Mouse (Mus musculus): ENCODE results near the gene Upk2. TPM values are rescaled to one million over a fixed set of nuclear protein-coding genes. Genes with fewer than 3 reads are reported as not detected.
"Not testable (repeated sequence)": the region's sequence is repeated elsewhere in the genome, so short reads cannot be mapped to it uniquely, and the experiment has no call there.

Upk2 gene
- polyA plus RNA-seq, 2 experiments = 0.40 to 0.91 TPM

GRCm38 (mm10) chr9:44457035-44457742 lies 2.4 kb upstream of the Upk2 start:
- 9% methylated on average over 11 of the region's 11 CpGs for WGBS
- ATAC-seq (ENCODE audit: low FRiP score, low read depth) = peak; percentile 70
- TF ChIP-seq POLR2A (IDR thresholded peaks at IDR 0.05; ENCODE audit: borderline replicate concordance, extremely low read depth, insufficient read depth, insufficient read length) = no peak

GRCm38 (mm10) chr9:44454132-44454890 lies 465 bp downstream of the Upk2 start:
- ATAC-seq (ENCODE audit: low FRiP score, low read depth) = peak; percentile 82; the same call in 1 of the 2 replicates
- no peak overlapping the region for H3K9ac ChIP-seq (ENCODE audit: low read depth, low read length, severe bottlenecking)
- H3K36me3 ChIP-seq (ENCODE audit: control insufficient read depth, insufficient read depth, low read length) = no peaks in the 10 kb centered on the region
- no peaks in the 10 kb centered on the region for H3K27me3 ChIP-seq (ENCODE audit: control insufficient read depth, insufficient read depth, low read length)
- H3K4me1 ChIP-seq (ENCODE audit: control insufficient read depth, insufficient read depth, low read length) = no peaks in the 10 kb centered on the region
- DNase-seq (ENCODE audit: low spot score) = peak; percentile 68
- TF ChIP-seq POLR2A (IDR thresholded peaks at IDR 0.05; ENCODE audit: borderline replicate concordance, extremely low read depth, insufficient read depth, insufficient read length) = no peak
- H3K4me3 ChIP-seq (replicated peaks; ENCODE audit: low read length) = no peak overlapping the region
- H3K27ac ChIP-seq (replicated peaks; ENCODE audit: low read depth, low read length) = no peak overlapping the region
- no peaks in the 10 kb centered on the region for H3K9me3 ChIP-seq (ENCODE audit: control insufficient read depth, low read length)
- no peak overlapping the region for H3K4me2 ChIP-seq (replicated peaks; ENCODE audit: low read depth, low read length, severe bottlenecking)
- 7% methylated on average over 14 of the region's 14 CpGs for WGBS

More at GRCm38 (mm10) chr9:44457035-44457742, 2.4 kb upstream of the Upk2 start:
- Histone ChIP-seq H3K9ac (ENCODE audit: low read depth, low read length, severe bottlenecking) (no peak overlapping the region), H3K4me3 (replicated peaks; ENCODE audit: low read length) (no peak overlapping the region), H3K9me3 (ENCODE audit: control insufficient read depth, low read length) (no peaks in the 10 kb centered on the region), H3K27ac (replicated peaks; ENCODE audit: low read depth, low read length) (no peak overlapping the region), H3K27me3 (ENCODE audit: control insufficient read depth, insufficient read depth, low read length) (no peaks in the 10 kb centered on the region), H3K36me3 (ENCODE audit: control insufficient read depth, insufficient read depth, low read length) (no peaks in the 10 kb centered on the region), H3K4me2 (replicated peaks; ENCODE audit: low read depth, low read length, severe bottlenecking) (no peak overlapping the region), H3K4me1 (ENCODE audit: control insufficient read depth, insufficient read depth, low read length) (no peaks in the 10 kb centered on the region)
- peak; percentile 43 for DNase-seq (ENCODE audit: low spot score)

- Histone ChIP-seq H3K36me3 (ENCODE audit: control insufficient read depth, insufficient read depth, low read length) (no peaks in the 10 kb centered on the region), H3K27me3 (ENCODE audit: control insufficient read depth, insufficient read depth, low read length) (no peaks in the 10 kb centered on the region), H3K9me3 (ENCODE audit: control insufficient read depth, low read length) (no peaks in the 10 kb centered on the region), H3K4me1 (ENCODE audit: control insufficient read depth, insufficient read depth, low read length) (no peaks in the 10 kb centered on the region), H3K4me3 (replicated peaks; ENCODE audit: low read length) (no peak overlapping the region), H3K4me2 (replicated peaks; ENCODE audit: low read depth, low read length, severe bottlenecking) (no peak overlapping the region), H3K9ac (ENCODE audit: low read depth, low read length, severe bottlenecking) (no peak overlapping the region), H3K27ac (replicated peaks; ENCODE audit: low read depth, low read length) (no peak overlapping the region)
- no peak for ATAC-seq (ENCODE audit: low FRiP score, low read depth)
- no peak for DNase-seq (ENCODE audit: low spot score)
- no peak for TF ChIP-seq POLR2A (IDR thresholded peaks at IDR 0.05; ENCODE audit: borderline replicate concordance, extremely low read depth, insufficient read depth, insufficient read length)
Observed at GRCm38 (mm10) chr9:44450387-44450786, 4.4 kb downstream of the Upk2 start.

- H3K4me1 ChIP-seq (ENCODE audit: control insufficient read depth, insufficient read depth, low read length); H3K4me2 ChIP-seq (replicated peaks; ENCODE audit: low read depth, low read length, severe bottlenecking); H3K27ac ChIP-seq (replicated peaks; ENCODE audit: low read depth, low read length); H3K9me3 ChIP-seq (ENCODE audit: control insufficient read depth, low read length); H3K36me3 ChIP-seq (ENCODE audit: control insufficient read depth, insufficient read depth, low read length); ATAC-seq (ENCODE audit: low FRiP score, low read depth); DNase-seq (ENCODE audit: low spot score); H3K4me3 ChIP-seq (replicated peaks; ENCODE audit: low read length); H3K9ac ChIP-seq (ENCODE audit: low read depth, low read length, severe bottlenecking); H3K27me3 ChIP-seq (ENCODE audit: control insufficient read depth, insufficient read depth, low read length): not testable (repeated sequence)
- WGBS = 81% methylated on average over 7 of the region's 7 CpGs
Observed at GRCm38 (mm10) chr9:44444402-44445025, 10.3 kb downstream of the Upk2 start.

GRCm38 (mm10) chr9:44440961-44441360 lies 13.8 kb downstream of the Upk2 start, which contains the start of gene Foxr1:
Gene Foxr1 (minus strand): TSS chr9:44441136.
- DNase-seq (ENCODE audit: low spot score) = no peak
- H3K9me3 ChIP-seq (ENCODE audit: control insufficient read depth, low read length) = no peaks in the 10 kb centered on the region
- H3K27ac ChIP-seq (replicated peaks; ENCODE audit: low read depth, low read length) = no peak within 1 kb of the TSS
- H3K4me3 ChIP-seq (replicated peaks; ENCODE audit: low read length) = no peak within 1 kb of the TSS
- H3K4me1 ChIP-seq (ENCODE audit: control insufficient read depth, insufficient read depth, low read length) = no peaks in the 10 kb centered on the region
- no peak for TF ChIP-seq POLR2A (IDR thresholded peaks at IDR 0.05; ENCODE audit: borderline replicate concordance, extremely low read depth, insufficient read depth, insufficient read length)
- H3K4me2 ChIP-seq (replicated peaks; ENCODE audit: low read depth, low read length, severe bottlenecking) = no peak within 1 kb of the TSS
- no peaks in the 10 kb centered on the region for H3K36me3 ChIP-seq (ENCODE audit: control insufficient read depth, insufficient read depth, low read length)
- no peak for ATAC-seq (ENCODE audit: low FRiP score, low read depth)
- no peak within 1 kb of the TSS for H3K9ac ChIP-seq (ENCODE audit: low read depth, low read length, severe bottlenecking)
- WGBS = 81% methylated on average over 19 of the region's 19 CpGs
- H3K27me3 ChIP-seq (ENCODE audit: control insufficient read depth, insufficient read depth, low read length) = no peaks in the 10 kb centered on the region
